Mouse (Mus musculus) MEL (cell line): ENCODE measurements around the gene Babam2.

Experiments used
- ZC3H11A ChIP-seq: IDR thresholded peaks from 2 replicates; pipeline ENCODE4 v1.6.1; 2012; ENCODE audit warnings: low read depth, mild to moderate bottlenecking, inconsistent platforms, low read length, improper control_type of control experiment
- ZKSCAN1 ChIP-seq: IDR thresholded peaks from 2 replicates; pipeline ENCODE4 v1.6.1; 2012; ENCODE audit warnings: low read depth, mild to moderate bottlenecking, inconsistent platforms, low read length, improper control_type of control experiment, moderate library complexity
- ZMIZ1 ChIP-seq: IDR thresholded peaks from 2 replicates; pipeline ENCODE4 v1.6.1; 2012; ENCODE audit warnings: low read depth, mild to moderate bottlenecking, inconsistent platforms, low read length, improper control_type of control experiment, moderate library complexity

- TF ChIP-seq ZMIZ1 (no peak), ZKSCAN1 (no peak), ZC3H11A (no peak)
Observed at GRCm38 (mm10) chr5:32074053-32074452, 376.6 kb downstream of the Babam2 start.
